In the genomic region with DNA sequence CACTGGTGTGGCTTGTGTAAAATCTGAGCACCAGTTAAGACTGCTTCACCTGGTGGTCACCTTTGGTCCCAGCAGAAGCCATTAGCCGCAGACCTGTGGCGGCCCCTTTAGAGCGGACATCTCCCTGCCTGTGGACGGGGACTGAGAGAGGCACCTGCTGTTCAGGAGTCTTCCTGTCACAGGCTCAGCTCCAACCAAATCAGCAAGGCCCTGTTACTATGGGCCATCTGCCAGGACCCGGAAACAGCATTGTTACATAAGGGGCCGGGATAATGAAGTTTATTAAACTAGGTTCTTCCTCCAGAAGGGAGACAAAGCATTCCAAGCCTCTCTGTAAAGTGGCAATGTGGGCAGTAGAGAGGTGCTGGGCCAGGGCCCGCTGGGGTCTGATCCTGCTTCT, we compare ENCODE assay signal across 12 mouse cellular contexts. TPM values are rescaled to one million over a fixed set of nuclear protein-coding genes. Genes with fewer than 3 reads are reported as not detected.
DNase-seq lines count a peak whose midpoint lies in the region; ATAC-seq lines count a peak whose summit lies in the region.
"Had no signal": no experiment of that assay in that cellular context is flagged by ENCODE, and none has a peak within 500 bp of the region (broad histone marks: within the 10 kb centered on the region; RNA-seq: fewer than 3 reads in every experiment).

No protein-coding gene starts in this region.

- no peak for DNase-seq in hindbrain, embryonic 10.5 days (ENCODE audit: low spot score)
- no peak for DNase-seq in hindbrain, embryonic 11.5 days (ENCODE audit: low spot score)
- peak; percentile 69 for DNase-seq in retina, postnatal 1 day
- no peak for DNase-seq in retina, embryonic 14.5 days (ENCODE audit: low spot score)
- peak; percentile 84 to 91 for DNase-seq in cerebellum, postnatal 14 days
- DNase-seq in urinary bladder, postnatal 25 days (ENCODE audit: low spot score), result no peak
- DNase-seq: right cerebral cortex, adult 18-20 months; thymus, postnatal 14 days had no signal

- no peak overlapping the region for H3K4me2 ChIP-seq in hindbrain, embryonic 11.5 days (replicated peaks; ENCODE audit: low read depth, low read length)
- H3K4me2 ChIP-seq: liver, embryonic 11.5 days had no signal

- no peak overlapping the region for H3K9ac ChIP-seq in hindbrain, embryonic 11.5 days (ENCODE audit: low read depth, low read length)

- ATAC-seq in hindbrain, embryonic 11.5 days (ENCODE audit: low FRiP score), result no peak
- no peak for ATAC-seq in granulocyte monocyte progenitor cell, adult 5-6 weeks (replicated peaks; ENCODE audit: poor library complexity, severe bottlenecking)

- WGBS in hindbrain, embryonic 10.5 days, result 85% methylated on average over 7 of the region's 7 CpGs
- 85% methylated on average over 7 of the region's 7 CpGs for WGBS in hindbrain, embryonic 11.5 days

- no peaks in the 10 kb centered on the region for H3K9me3 ChIP-seq in hindbrain, embryonic 10.5 days
- no peaks in the 10 kb centered on the region for H3K9me3 ChIP-seq in hindbrain, embryonic 11.5 days (ENCODE audit: control insufficient read depth, low read length)
- H3K9me3 ChIP-seq: megakaryocyte, embryonic 14.5 days had no signal

- no peaks in the 10 kb centered on the region; the same call in 1 of the 2 replicates for H3K36me3 ChIP-seq in hindbrain, embryonic 10.5 days
- no peaks in the 10 kb centered on the region for H3K36me3 ChIP-seq in hindbrain, embryonic 11.5 days (ENCODE audit: control insufficient read depth, insufficient read depth, low read length)

- H3K27me3 ChIP-seq in hindbrain, embryonic 10.5 days (ENCODE audit: insufficient read depth, poor library complexity, severe bottlenecking), result no peaks in the 10 kb centered on the region; the same call in 1 of the 2 replicates
- no peaks in the 10 kb centered on the region for H3K27me3 ChIP-seq in hindbrain, embryonic 11.5 days (ENCODE audit: control insufficient read depth, insufficient read depth, low read length)
- H3K27me3 ChIP-seq: megakaryocyte, embryonic 14.5 days had no signal

- peak overlapping the region; percentile 78 for H3K27ac ChIP-seq in hindbrain, embryonic 10.5 days
- no peak overlapping the region for H3K27ac ChIP-seq in hindbrain, embryonic 11.5 days (ENCODE audit: low read depth, low read length)
- H3K27ac ChIP-seq: left cerebral cortex, adult 2 months had no signal

- H3K4me3 ChIP-seq in hindbrain, embryonic 10.5 days, result no peak overlapping the region
- H3K4me3 ChIP-seq in hindbrain, embryonic 11.5 days (ENCODE audit: low read depth, low read length), result no peak overlapping the region
- H3K4me3 ChIP-seq: left cerebral cortex, adult 2 months; megakaryocyte, embryonic 14.5 days had no signal

- peaks cover 30% of the 10 kb centered on the region for H3K4me1 ChIP-seq in hindbrain, embryonic 10.5 days (replicated peaks)
- H3K4me1 ChIP-seq in hindbrain, embryonic 11.5 days (replicated peaks; ENCODE audit: control insufficient read depth, insufficient read depth, low read length), result 0 out of 2 replicates have a peak, but pooled peaks cover 2% of the 10 kb centered on the region

RNA-seq across cellular contexts. Expression of a gene that starts 36.6 kb away (rescaled TPM):
- 16.2 and 18.7 TPM in 2 replicates for polyA plus RNA-seq in hindbrain, embryonic 10.5 days (2016; fragmentation: Nextera tagmentation; extraction: Ambion mirVana)
- 14.4 and 16.0 TPM in 2 replicates for polyA plus RNA-seq in hindbrain, embryonic 11.5 days (2014; fragmentation: Nextera tagmentation; extraction: Ambion mirVana)
- 11.2 and 24.1 TPM in 2 replicates for total RNA-seq in granulocyte monocyte progenitor cell, adult 5-6 weeks (2014; fragmentation: Nextera tagmentation)
- 10.4 and 12.4 TPM in 2 replicates for total RNA-seq in granulocyte monocyte progenitor cell, adult 5-6 weeks (2017)

Comparison
In these comparisons a context has a peak if more than half of its experiments do, and no peak if none do; other contexts are left out.
1. DNase-seq: peak in retina, postnatal 1 day (single experiment) and cerebellum, postnatal 14 days (2 of 2); none in hindbrain, embryonic 10.5 days (single experiment), hindbrain, embryonic 11.5 days (single experiment), retina, embryonic 14.5 days (single experiment) and urinary bladder, postnatal 25 days (single experiment).